Mouse (Mus musculus) small intestine, adult 2 months (tissue): ENCODE data around the gene Myh14.

Experiments
- CTCF ChIP-seq: fragments of 200-500 bp; IDR thresholded peaks from 2 replicates; pipeline ENCODE4 v1.5.1; 2012; ENCODE audit warnings: low read depth, mild to moderate bottlenecking, control low read depth, inconsistent platforms, low read length, moderate library complexity, mixed read lengths; ENCODE audit not compliant: insufficient replicate concordance, insufficient read length; ENCODE audit errors: extremely low read depth
- POLR2A ChIP-seq: fragments of 200-500 bp; IDR thresholded peaks from 2 replicates; pipeline ENCODE4 v1.6.1; 2012; ENCODE audit warnings: low read depth, mild to moderate bottlenecking, control low read depth, inconsistent platforms, low read length, moderate library complexity

DNA sequence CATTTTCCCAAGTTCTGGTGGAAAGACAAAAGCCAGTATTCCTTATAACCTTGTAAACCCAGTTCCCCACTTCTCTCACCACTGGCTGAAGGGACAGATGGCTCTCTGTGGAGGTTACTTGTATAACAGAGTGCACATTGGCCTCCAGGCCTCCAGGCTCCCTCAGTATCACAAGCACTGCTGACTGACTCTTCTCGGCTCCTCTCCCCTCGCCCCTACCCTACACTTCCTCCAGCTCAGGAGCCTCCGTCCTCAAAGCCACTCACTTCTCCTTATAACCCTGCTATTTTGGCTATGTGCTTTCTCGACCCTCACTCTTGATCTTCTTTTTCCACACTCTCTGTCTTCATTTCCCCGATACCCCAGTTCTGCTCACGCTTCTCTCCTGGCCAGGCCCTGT is 105.2 kb downstream of the Myh14 start:
- TF ChIP-seq CTCF: no peak
- TF ChIP-seq POLR2A: no peak
